Mouse (Mus musculus) brain, embryonic 14.5 days (tissue): Measurements from ENCODE around the gene Slc3a1.

ENCODE experiments used
- CTCF ChIP-seq: fragments of 200-500 bp; IDR thresholded peaks from 2 replicates; pipeline ENCODE4 v1.5.1; 2012; ENCODE audit warnings: inconsistent platforms, mild to moderate bottlenecking, moderate library complexity, borderline replicate concordance; ENCODE audit not compliant: insufficient read depth, insufficient read length; ENCODE audit errors: extremely low read depth
- POLR2A ChIP-seq: fragments of 200-500 bp; IDR thresholded peaks from 2 replicates; pipeline ENCODE4 v1.6.1; 2012; ENCODE audit warnings: mild to moderate bottlenecking, inconsistent platforms, borderline replicate concordance; ENCODE audit not compliant: poor library complexity, insufficient read depth, insufficient read length, severe bottlenecking; ENCODE audit errors: extremely low read depth

DNA sequence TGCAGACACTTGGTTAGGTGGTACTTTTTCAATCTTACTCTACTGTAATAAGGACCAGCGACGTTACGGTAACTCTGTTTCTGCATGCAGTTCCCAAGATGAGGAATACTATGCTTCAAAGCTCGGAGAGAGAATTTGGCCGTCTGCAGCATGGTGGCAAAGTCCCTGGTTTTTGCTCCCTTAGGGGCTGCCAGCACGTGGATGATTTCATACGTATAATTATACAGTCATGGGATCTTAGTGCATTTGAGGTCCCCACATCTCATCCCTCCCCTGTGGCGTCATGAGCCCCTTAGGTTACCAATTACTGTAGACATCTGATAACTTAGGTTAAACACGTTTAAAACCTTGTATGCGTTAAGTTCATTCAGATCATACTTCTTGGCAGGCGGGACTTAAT is 60.2 kb downstream of the Slc3a1 start:
- TF ChIP-seq CTCF (no peak), POLR2A (no peak)
